Mouse (Mus musculus): ENCODE results near the gene Rilp.

The Rilp gene

GRCm38 (mm10) chr11:75519834-75520633 lies 10.1 kb downstream of the Rilp start:
- no peak for TF ChIP-seq GATA4 (IDR thresholded peaks at IDR 0.05; ENCODE audit: insufficient replicate concordance, low read length)

GRCm38 (mm10) chr11:75521609-75522008 lies 11.7 kb downstream of the Rilp start:
- no peak for TF ChIP-seq GATA4 (IDR thresholded peaks at IDR 0.05; ENCODE audit: insufficient replicate concordance, low read length)

- TF ChIP-seq GATA4 (IDR thresholded peaks at IDR 0.05; ENCODE audit: insufficient replicate concordance, low read length), result no peak
These were observed 12.9 kb downstream of the Rilp start for GRCm38 (mm10) chr11:75522793-75523192.

DNA sequence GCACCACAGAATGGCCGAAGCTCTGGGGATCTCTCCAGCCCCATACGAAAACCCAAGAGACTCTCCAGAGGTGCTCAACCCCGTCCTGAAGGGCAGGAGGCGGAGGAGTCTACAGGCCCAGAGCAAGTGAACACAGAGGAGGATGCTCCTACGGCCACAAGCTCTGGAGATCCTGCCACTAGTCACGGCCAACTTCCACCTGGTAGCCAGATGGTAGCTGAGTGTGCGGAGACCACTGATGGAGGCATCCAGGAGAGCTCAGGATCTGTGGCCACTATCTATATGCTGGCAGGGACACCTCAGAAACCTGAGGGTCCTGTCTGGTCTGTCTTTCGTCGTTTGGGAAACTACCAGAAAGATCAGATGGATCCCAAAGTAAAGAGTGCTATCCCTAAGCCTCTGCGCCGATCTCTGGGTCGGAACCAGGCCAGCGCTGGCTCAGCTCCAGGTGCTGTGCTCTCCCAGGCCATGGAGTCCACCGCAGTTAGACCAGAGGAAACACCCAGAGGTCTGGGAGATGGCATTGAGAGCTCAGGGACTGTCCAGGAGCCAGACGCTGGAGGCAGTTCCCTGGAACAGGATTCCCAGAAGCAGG lies 15.7 kb downstream of the Rilp start:
- TF ChIP-seq GATA4 (IDR thresholded peaks at IDR 0.05; ENCODE audit: insufficient replicate concordance, low read length), result no peak

DNA sequence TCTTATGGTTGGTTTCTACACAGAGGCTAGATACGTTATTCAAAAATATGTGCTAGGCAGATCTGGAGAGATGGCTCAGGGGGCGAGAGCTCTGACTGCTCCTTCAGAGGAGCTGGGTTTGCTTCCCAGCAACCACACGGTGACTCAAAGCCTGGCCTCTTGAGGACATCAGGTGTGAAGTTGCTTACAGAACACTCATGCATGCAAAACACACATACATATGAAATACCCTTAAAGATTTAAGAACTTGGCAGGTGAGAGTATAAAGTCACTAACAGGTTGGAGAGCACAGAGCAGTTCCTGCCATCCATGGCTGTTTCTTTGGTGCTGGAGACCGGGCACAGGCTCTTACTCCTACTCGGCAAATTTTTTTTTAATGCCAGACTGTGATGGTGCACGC lies 17.0 kb downstream of the Rilp start:
- TF ChIP-seq GATA4 (IDR thresholded peaks at IDR 0.05; ENCODE audit: insufficient replicate concordance, low read length), result no peak

DNA sequence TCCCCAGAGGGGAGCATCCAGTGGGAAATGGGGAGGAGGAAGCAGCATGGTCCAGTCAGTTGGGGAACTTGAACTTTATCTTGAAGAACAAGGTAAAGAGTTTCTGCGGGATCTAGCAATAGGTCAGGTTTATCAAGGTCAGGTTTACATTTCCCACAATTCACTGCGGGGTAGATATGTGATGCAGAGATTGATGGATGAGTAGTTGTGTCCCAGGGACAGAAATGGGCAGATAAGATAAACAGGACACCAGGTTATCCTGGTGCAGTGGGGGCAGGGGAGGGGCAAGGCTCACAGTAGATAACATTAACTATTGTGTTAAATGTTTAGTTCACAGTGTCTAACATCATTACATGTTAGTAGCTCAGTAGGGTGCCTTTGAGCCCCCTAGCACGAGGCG lies 19.9 kb downstream of the Rilp start:
- no peak for TF ChIP-seq GATA4 (IDR thresholded peaks at IDR 0.05; ENCODE audit: insufficient replicate concordance, low read length)

DNA sequence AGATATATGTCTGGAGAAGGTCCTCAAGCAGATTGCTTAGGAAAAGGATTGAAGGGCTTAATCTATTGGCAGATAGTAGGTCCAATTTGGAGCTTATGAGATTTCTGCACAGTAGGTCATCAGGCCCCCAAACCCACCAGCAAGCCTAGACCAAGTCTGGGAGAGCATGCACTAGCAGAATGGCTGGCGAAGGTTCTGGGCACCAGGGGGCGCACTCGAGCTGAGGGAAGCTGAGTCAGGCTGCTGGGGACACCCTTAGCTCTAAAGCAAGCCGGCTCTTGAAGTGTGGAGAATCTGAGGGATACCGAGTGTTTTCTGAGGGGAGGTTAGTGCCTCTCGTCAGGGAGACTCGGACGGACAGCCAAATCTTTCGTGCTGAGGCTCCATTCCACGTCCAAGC lies 20.4 kb downstream of the Rilp start:
- no peak for TF ChIP-seq GATA4 (IDR thresholded peaks at IDR 0.05; ENCODE audit: insufficient replicate concordance, low read length)

DNA sequence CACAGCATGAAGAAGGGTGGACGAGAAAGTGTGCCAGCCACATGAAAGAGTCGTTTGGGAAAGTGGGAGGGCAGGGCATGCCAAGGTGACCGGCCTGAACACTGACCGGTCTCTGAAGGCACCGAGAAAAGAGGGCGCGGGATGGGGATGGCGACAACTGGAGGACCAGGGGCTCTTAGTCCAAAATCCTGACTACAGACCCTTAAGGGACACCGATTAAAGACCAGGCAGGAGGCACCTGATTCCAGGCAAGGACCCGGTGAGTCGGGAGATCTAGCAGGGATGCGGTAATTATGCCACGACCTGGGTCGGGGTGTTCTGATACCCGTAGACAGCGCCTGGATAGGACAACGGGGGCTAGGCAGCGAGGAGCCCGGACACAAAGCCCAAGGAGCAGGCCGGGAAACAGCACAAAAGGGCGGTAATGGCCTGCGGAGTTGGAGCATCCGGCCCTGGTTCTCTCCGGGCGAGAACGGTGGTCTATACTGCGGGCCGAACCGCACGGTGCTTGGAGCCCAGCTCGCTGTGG lies 21.0 kb downstream of the Rilp start:
- no peak for TF ChIP-seq GATA4 (IDR thresholded peaks at IDR 0.05; ENCODE audit: insufficient replicate concordance, low read length)

- no peak for TF ChIP-seq GATA4 (IDR thresholded peaks at IDR 0.05; ENCODE audit: insufficient replicate concordance, low read length)
These were observed 21.8 kb downstream of the Rilp start, which contains the start of gene Slc43a2 for GRCm38 (mm10) chr11:75531469-75532242. Gene Slc43a2, plus strand, starts transcription at chr11:75531694.

DNA sequence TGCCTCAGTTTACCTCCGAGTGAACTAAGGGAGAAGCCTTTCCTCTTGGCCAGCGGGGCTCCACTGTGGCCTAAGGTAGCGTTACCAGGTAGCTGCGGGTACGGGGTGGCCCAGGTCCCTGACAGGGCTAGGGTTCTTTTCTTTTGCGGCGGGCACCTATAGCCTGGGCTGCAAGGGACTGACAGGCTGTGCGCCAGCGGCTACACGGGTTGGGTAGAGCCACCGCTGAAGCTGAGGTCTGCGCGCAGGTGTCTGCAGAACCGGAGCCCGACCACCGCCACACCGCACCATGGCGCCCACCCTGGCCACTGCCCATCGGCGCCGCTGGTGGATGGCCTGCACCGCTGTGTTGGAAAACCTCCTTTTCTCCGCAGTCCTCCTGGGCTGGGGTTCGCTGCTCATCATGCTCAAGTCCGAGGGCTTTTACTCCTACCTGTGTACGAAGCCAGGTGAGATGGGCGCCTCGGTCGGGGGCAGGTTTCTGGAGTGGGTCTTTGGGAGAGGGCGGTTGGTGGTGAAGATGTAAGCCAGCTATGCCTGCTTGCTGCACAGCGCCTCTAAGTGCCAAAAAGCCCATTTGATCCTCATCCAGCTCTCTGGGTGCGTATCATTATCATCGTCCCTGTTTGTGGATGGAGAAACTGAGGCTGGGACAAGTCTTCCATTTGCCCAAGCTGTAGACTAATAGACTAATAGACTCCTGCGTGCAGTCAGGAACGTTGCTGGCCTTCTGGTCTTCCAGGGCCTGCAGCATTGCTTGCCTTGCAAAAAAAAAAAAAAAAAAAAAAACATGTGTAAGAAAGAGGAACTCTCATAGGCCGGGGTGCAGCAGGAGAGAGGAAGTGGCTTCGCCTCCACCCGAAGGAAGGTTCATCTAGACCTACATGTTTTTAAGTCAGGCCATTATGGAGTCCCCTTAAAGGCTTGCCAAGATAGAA lies 22.7 kb downstream of the Rilp start:
- no peak for TF ChIP-seq GATA4 (IDR thresholded peaks at IDR 0.05; ENCODE audit: insufficient replicate concordance, low read length)

GRCm38 (mm10) chr11:75533314-75534015 lies 23.6 kb downstream of the Rilp start:
- no peak for TF ChIP-seq GATA4 (IDR thresholded peaks at IDR 0.05; ENCODE audit: insufficient replicate concordance, low read length)

- TF ChIP-seq GATA4 (IDR thresholded peaks at IDR 0.05; ENCODE audit: insufficient replicate concordance, low read length), result no peak
These were observed 24.6 kb downstream of the Rilp start for GRCm38 (mm10) chr11:75534286-75535033.

- peak; percentile 89 for TF ChIP-seq GATA4 (IDR thresholded peaks at IDR 0.05; ENCODE audit: insufficient replicate concordance, low read length)
These were observed 25.4 kb downstream of the Rilp start for GRCm38 (mm10) chr11:75535106-75535795.
